Mouse (Mus musculus): ENCODE results near the gene Dhx29. TPM values are rescaled to one million over a fixed set of nuclear protein-coding genes. Genes with fewer than 3 reads are reported as not detected.

The Dhx29 gene
- polyA plus RNA-seq, 1 experiment from 2014 or later, result 35.5 TPM

DNA sequence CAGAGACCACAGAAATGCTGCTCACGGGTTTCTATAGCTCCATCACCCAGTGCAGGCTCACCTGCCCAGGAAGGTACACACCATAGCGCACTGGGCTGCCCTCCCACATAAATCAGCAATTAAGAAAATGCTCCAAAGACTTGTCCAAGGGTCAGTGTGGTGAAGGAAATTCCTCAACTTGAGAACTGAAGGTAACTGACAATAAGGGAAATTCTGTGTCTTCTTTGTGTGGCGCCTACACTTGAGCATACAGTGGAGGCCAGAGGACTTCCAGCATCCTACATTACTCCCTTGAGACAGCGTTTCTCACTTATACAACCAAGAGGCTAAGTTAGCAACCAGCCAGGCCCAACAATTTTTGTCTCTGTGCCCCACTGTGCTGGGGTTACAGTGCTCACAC, 1.3 kb upstream of the Dhx29 start:
- H3K27me3 ChIP-seq (ENCODE audit: control insufficient read depth, insufficient read depth, low read length), result no peaks in the 10 kb centered on the region
- DNase-seq (ENCODE audit: low spot score) (no peak), ATAC-seq (replicated peaks; ENCODE audit: insufficient number of reproducible peaks, low FRiP score, low TSS enrichment, low read depth) (no peak)
- no peak overlapping the region for H3K27ac ChIP-seq (replicated peaks; ENCODE audit: low read depth, low read length)
- peak overlapping the region; percentile 64 for H3K4me3 ChIP-seq (ENCODE audit: low read depth, low read length)
- H3K9me3 ChIP-seq (replicated peaks; ENCODE audit: control insufficient read depth, low read length), result no peaks in the 10 kb centered on the region
- peak overlapping the region; percentile 44 for H3K4me2 ChIP-seq (ENCODE audit: low read depth, low read length)
- H3K36me3 ChIP-seq (replicated peaks; ENCODE audit: control insufficient read depth, insufficient read depth, low read depth, low read length), result no peaks in the 10 kb centered on the region
- peaks cover 3% of the 10 kb centered on the region; the same call in 1 of the 2 replicates for H3K4me1 ChIP-seq (ENCODE audit: control insufficient read depth, insufficient read depth, low read length)
- no peak overlapping the region for H3K9ac ChIP-seq (replicated peaks; ENCODE audit: low read length)
- 77% methylated on average over 4 of the region's 4 CpGs for WGBS

DNA sequence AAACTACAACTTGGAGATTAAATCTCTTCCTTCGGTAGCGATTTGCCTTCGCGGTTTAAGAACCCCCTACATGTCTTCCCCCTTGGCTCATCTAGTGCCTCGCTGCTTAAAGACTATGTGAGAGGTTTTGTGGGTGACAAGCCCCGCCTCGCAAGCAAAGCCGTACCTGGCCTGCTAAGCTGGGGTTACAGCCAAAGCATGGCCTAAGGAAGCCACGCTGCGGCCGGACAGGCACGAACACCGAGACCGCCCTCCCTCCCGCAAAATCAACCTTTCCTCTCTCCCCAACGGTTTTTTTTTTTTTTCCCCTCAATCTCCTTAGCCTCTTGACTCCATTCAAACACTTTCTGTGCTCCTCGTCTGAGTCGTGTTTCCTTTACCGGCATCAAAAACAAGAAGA, 458 bp upstream of the Dhx29 start:
- no peaks in the 10 kb centered on the region for H3K9me3 ChIP-seq (replicated peaks; ENCODE audit: control insufficient read depth, low read length)
- peak overlapping the region; percentile 57 for H3K9ac ChIP-seq (replicated peaks; ENCODE audit: low read length)
- H3K27ac ChIP-seq (replicated peaks; ENCODE audit: low read depth, low read length), result peak overlapping the region; percentile 72; the same call in 1 of the 2 replicates
- H3K4me3 ChIP-seq (ENCODE audit: low read depth, low read length), result peak overlapping the region; percentile 64
- peak overlapping the region; percentile 44 for H3K4me2 ChIP-seq (ENCODE audit: low read depth, low read length)
- ATAC-seq (replicated peaks; ENCODE audit: insufficient number of reproducible peaks, low FRiP score, low TSS enrichment, low read depth), result no peak
- no peaks in the 10 kb centered on the region for H3K36me3 ChIP-seq (replicated peaks; ENCODE audit: control insufficient read depth, insufficient read depth, low read depth, low read length)
- WGBS, result 0% methylated on average over 19 of the region's 19 CpGs
- H3K27me3 ChIP-seq (ENCODE audit: control insufficient read depth, insufficient read depth, low read length), result no peaks in the 10 kb centered on the region
- H3K4me1 ChIP-seq (ENCODE audit: control insufficient read depth, insufficient read depth, low read length), result peaks cover 3% of the 10 kb centered on the region; the same call in 1 of the 2 replicates
- DNase-seq (ENCODE audit: low spot score), result peak; percentile 50

DNA sequence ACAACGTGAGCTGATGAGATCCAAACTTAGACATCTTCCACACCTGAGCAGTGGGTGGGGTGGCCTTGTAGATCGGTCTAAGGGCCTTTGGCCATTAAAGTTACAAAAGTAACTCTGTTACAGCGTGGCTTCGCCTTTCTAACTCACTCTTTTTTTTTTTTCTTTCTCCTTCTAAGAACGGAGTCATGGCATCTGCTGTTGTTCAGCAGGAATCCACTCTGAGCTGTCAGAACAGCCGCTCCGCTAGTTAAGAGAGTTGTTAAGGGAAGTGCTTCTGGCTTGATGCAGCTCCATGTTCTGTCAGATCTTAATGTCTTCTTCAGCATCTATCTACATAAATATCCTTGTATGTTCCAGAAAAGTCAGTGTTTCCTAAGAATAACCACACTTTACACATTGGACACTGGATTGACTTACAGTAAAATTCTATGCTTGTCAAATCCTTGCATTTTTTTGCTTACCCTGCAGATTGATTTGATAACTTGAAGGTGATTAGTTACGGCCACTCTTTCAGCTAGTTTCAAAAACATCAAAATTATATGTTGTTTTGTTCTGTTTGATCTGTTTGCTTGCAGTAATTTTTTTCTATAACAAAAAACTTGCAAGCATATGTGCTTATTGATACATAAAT, 899 bp downstream of the Dhx29 start:
- ATAC-seq (replicated peaks; ENCODE audit: insufficient number of reproducible peaks, low FRiP score, low TSS enrichment, low read depth) (no peak), DNase-seq (ENCODE audit: low spot score) (peak; percentile 24)
- Histone ChIP-seq H3K36me3 (replicated peaks; ENCODE audit: control insufficient read depth, insufficient read depth, low read depth, low read length) (peaks cover 4% of the 10 kb centered on the region), H3K4me3 (ENCODE audit: low read depth, low read length) (peak overlapping the region; percentile 64), H3K9me3 (replicated peaks; ENCODE audit: control insufficient read depth, low read length) (no peaks in the 10 kb centered on the region), H3K4me2 (ENCODE audit: low read depth, low read length) (peak overlapping the region; percentile 66), H3K4me1 (ENCODE audit: control insufficient read depth, insufficient read depth, low read length) (peaks cover 3% of the 10 kb centered on the region; the same call in 1 of the 2 replicates), H3K9ac (replicated peaks; ENCODE audit: low read length) (peak overlapping the region; percentile 57), H3K27ac (replicated peaks; ENCODE audit: low read depth, low read length) (peak overlapping the region; percentile 72; the same call in 1 of the 2 replicates), H3K27me3 (ENCODE audit: control insufficient read depth, insufficient read depth, low read length) (no peaks in the 10 kb centered on the region)
- 5% methylated on average over 8 of the region's 8 CpGs for WGBS

DNA sequence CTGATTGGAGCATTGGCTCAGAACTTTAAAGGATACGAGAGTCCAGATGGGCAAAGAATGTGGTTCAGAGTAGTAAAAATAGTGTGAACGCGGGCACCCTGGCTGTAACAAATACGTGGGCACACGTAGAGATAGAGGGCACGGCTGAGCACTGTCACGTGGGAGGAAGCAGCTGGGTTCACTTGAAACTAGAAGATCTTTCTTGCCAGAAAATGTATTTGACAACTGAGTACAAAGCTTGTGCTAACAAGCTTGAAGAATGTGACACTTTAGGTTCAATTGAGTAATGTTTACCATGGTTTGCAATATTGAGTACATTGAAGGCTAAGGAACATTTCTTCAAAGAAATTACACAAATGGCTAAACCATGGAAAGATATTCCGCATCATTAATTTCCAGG, 10.9 kb downstream of the Dhx29 start:
- Histone ChIP-seq H3K4me1 (ENCODE audit: control insufficient read depth, insufficient read depth, low read length) (no peaks in the 10 kb centered on the region), H3K9me3 (replicated peaks; ENCODE audit: control insufficient read depth, low read length) (no peaks in the 10 kb centered on the region), H3K36me3 (replicated peaks; ENCODE audit: control insufficient read depth, insufficient read depth, low read depth, low read length) (peaks cover 6% of the 10 kb centered on the region), H3K9ac (replicated peaks; ENCODE audit: low read length) (no peak overlapping the region), H3K27ac (replicated peaks; ENCODE audit: low read depth, low read length) (no peak overlapping the region), H3K4me3 (ENCODE audit: low read depth, low read length) (no peak overlapping the region), H3K27me3 (ENCODE audit: control insufficient read depth, insufficient read depth, low read length) (no peaks in the 10 kb centered on the region), H3K4me2 (ENCODE audit: low read depth, low read length) (no peak overlapping the region)
- DNase-seq (ENCODE audit: low spot score) (no peak), ATAC-seq (replicated peaks; ENCODE audit: insufficient number of reproducible peaks, low FRiP score, low TSS enrichment, low read depth) (no peak)
- WGBS, result 95% methylated on average over 8 of the region's 8 CpGs

DNA sequence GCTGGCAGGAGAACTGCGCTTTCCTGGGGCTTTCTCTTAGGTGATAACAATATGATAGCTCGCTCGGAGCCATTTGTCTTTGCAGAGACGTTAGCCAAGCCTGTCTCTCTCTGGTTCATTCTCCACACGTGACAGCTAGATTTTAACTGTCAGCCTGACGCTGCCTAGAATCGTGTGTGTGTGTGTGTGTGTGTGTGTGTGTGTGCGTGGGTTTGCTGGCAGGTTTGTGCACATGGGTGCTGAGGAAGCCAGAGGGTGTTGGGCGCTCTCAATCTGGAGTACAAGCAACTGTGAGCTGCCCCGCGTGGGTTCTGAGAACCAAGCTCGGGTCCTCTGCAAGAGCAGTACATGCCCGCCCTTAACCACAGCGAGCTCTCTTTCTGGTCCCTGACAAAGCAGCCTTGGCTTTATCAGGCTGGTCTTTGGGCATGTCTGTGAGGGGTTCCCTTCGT, 14.7 kb downstream of the Dhx29 start:
- H3K4me2 ChIP-seq (ENCODE audit: low read depth, low read length), result no peak overlapping the region
- H3K36me3 ChIP-seq (replicated peaks; ENCODE audit: control insufficient read depth, insufficient read depth, low read depth, low read length), result peaks cover 6% of the 10 kb centered on the region
- no peak overlapping the region for H3K4me3 ChIP-seq (ENCODE audit: low read depth, low read length)
- WGBS, result 81% methylated on average over 15 of the region's 15 CpGs
- no peaks in the 10 kb centered on the region for H3K4me1 ChIP-seq (ENCODE audit: control insufficient read depth, insufficient read depth, low read length)
- H3K9ac ChIP-seq (replicated peaks; ENCODE audit: low read length), result no peak overlapping the region
- H3K9me3 ChIP-seq (replicated peaks; ENCODE audit: control insufficient read depth, low read length), result no peaks in the 10 kb centered on the region
- H3K27ac ChIP-seq (replicated peaks; ENCODE audit: low read depth, low read length), result no peak overlapping the region
- H3K27me3 ChIP-seq (ENCODE audit: control insufficient read depth, insufficient read depth, low read length), result no peaks in the 10 kb centered on the region
- ATAC-seq (replicated peaks; ENCODE audit: insufficient number of reproducible peaks, low FRiP score, low TSS enrichment, low read depth), result no peak
- no peak for DNase-seq (ENCODE audit: low spot score)

DNA sequence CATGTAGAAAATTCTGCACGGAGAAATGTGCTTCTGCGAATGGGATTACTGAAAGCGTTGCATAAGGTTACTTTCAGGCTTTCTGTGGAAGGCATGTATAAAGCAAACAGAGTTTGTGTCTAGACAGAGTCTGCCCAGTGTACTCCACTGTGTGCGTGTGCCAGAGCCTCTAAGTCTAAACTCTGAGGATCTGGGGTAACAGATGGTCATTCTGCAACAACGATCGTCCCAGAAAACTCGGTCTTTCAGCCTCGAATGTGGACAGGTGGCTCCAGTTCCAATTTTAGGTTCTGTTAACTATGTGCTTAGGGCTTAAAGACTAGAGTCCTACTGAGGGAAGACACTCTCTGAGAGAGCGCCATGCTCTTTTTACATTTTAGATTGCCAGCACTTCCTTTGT, 18.1 kb downstream of the Dhx29 start:
- Histone ChIP-seq H3K9ac (replicated peaks; ENCODE audit: low read length) (no peak overlapping the region), H3K27me3 (ENCODE audit: control insufficient read depth, insufficient read depth, low read length) (no peaks in the 10 kb centered on the region), H3K4me2 (ENCODE audit: low read depth, low read length) (no peak overlapping the region), H3K9me3 (replicated peaks; ENCODE audit: control insufficient read depth, low read length) (no peaks in the 10 kb centered on the region), H3K27ac (replicated peaks; ENCODE audit: low read depth, low read length) (no peak overlapping the region), H3K4me1 (ENCODE audit: control insufficient read depth, insufficient read depth, low read length) (no peaks in the 10 kb centered on the region), H3K4me3 (ENCODE audit: low read depth, low read length) (no peak overlapping the region), H3K36me3 (replicated peaks; ENCODE audit: control insufficient read depth, insufficient read depth, low read depth, low read length) (peaks cover 6% of the 10 kb centered on the region)
- no peak for DNase-seq (ENCODE audit: low spot score)
- WGBS, result 91% methylated on average over 9 of the region's 9 CpGs
- ATAC-seq (replicated peaks; ENCODE audit: insufficient number of reproducible peaks, low FRiP score, low TSS enrichment, low read depth), result no peak

DNA sequence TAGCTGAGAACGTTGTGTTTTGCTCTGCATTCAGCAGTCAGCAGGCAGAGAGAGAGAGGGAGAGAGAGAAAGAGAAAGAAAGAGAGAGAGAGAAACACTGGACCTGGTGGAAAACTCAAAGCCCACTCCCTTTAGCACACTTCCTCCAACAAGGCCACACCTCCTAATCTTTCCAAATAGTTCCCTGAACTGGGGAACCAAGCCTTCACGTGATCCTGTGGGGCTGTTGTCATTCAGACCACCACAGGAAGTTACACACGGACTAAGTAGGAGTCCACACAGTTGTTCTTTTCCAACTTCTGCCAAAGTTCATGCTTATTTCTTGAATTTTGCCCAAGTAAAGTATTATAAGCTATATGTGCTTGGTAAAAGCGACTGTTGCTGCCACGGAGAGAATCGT, 18.6 kb downstream of the Dhx29 start:
- WGBS, result 89% methylated on average over 6 of the region's 6 CpGs

DNA sequence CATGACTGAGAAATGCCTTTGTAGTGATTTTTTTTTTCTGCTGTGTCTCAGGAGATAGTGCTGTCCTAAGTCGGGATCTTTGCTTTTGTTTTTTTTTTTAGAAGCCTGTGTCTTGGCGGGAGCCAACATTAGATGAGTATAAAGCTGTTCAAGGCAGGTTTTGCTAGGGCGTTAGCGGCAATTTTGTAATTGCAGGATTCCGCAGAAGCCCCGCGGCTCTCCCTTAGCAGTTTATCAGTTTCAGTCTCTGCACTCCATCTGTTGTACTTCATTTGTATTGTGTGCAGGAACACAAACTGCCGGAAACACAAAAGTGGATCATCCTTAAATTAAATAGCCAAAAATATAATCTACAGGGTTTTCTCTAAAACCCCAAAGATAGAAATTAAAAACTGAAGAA, 26.8 kb downstream of the Dhx29 start:
- H3K9ac ChIP-seq (replicated peaks; ENCODE audit: low read length), result no peak overlapping the region
- H3K4me1 ChIP-seq (ENCODE audit: control insufficient read depth, insufficient read depth, low read length), result no peaks in the 10 kb centered on the region
- no peak overlapping the region for H3K4me2 ChIP-seq (ENCODE audit: low read depth, low read length)
- no peak overlapping the region for H3K27ac ChIP-seq (replicated peaks; ENCODE audit: low read depth, low read length)
- no peak overlapping the region for H3K4me3 ChIP-seq (ENCODE audit: low read depth, low read length)
- H3K27me3 ChIP-seq (ENCODE audit: control insufficient read depth, insufficient read depth, low read length), result no peaks in the 10 kb centered on the region
- no peaks in the 10 kb centered on the region for H3K9me3 ChIP-seq (replicated peaks; ENCODE audit: control insufficient read depth, low read length)
- ATAC-seq (replicated peaks; ENCODE audit: insufficient number of reproducible peaks, low FRiP score, low TSS enrichment, low read depth) (no peak), DNase-seq (ENCODE audit: low spot score) (no peak)
- WGBS, result 92% methylated on average over 8 of the region's 8 CpGs
- no peaks in the 10 kb centered on the region; the same call in 1 of the 2 replicates for H3K36me3 ChIP-seq (replicated peaks; ENCODE audit: control insufficient read depth, insufficient read depth, low read depth, low read length)

More for the DNA sequence above, 18.6 kb downstream of the Dhx29 start:
- no peak overlapping the region for H3K4me3 ChIP-seq (ENCODE audit: low read depth, low read length)
- ATAC-seq (replicated peaks; ENCODE audit: insufficient number of reproducible peaks, low FRiP score, low TSS enrichment, low read depth) (no peak), DNase-seq (ENCODE audit: low spot score) (no peak)
- peaks cover 6% of the 10 kb centered on the region for H3K36me3 ChIP-seq (replicated peaks; ENCODE audit: control insufficient read depth, insufficient read depth, low read depth, low read length)
- no peak overlapping the region for H3K9ac ChIP-seq (replicated peaks; ENCODE audit: low read length)
- no peaks in the 10 kb centered on the region for H3K9me3 ChIP-seq (replicated peaks; ENCODE audit: control insufficient read depth, low read length)
- H3K4me2 ChIP-seq (ENCODE audit: low read depth, low read length), result no peak overlapping the region
- no peaks in the 10 kb centered on the region for H3K4me1 ChIP-seq (ENCODE audit: control insufficient read depth, insufficient read depth, low read length)
- no peak overlapping the region for H3K27ac ChIP-seq (replicated peaks; ENCODE audit: low read depth, low read length)
- H3K27me3 ChIP-seq (ENCODE audit: control insufficient read depth, insufficient read depth, low read length), result no peaks in the 10 kb centered on the region
